Mouse (Mus musculus) olfactory bulb, adult 2 months (tissue): ENCODE data around the gene Arf4. TPM values are rescaled to one million over a fixed set of nuclear protein-coding genes. Genes with fewer than 3 reads are reported as not detected.

Experiments used
- H3K27ac ChIP-seq: fragments of 200-500 bp; 2 replicates; pipeline ENCODE4 v1.5.1; 2012; ENCODE audit warnings: low read depth, low read length; ENCODE audit not compliant: insufficient read depth
- H3K4me1 ChIP-seq: fragments of 200-500 bp; 2 replicates; pipeline ENCODE4 v1.6.1; 2012; ENCODE audit warnings: low read length; ENCODE audit not compliant: control insufficient read depth, insufficient read depth
- H3K4me3 ChIP-seq: fragments of 200-500 bp; 2 replicates; pipeline ENCODE4 v1.5.1; 2012; ENCODE audit warnings: mild to moderate bottlenecking, low read depth, low read length, moderate library complexity; ENCODE audit not compliant: insufficient read depth
- CTCF ChIP-seq: fragments of 200-500 bp; IDR thresholded peaks from 2 replicates; pipeline ENCODE4 v1.5.1; 2012; ENCODE audit warnings: low read depth, mild to moderate bottlenecking, low read length, moderate library complexity; ENCODE audit not compliant: insufficient read depth
- POLR2A ChIP-seq: fragments of 200-500 bp; IDR thresholded peaks from 2 replicates; pipeline ENCODE4 v1.6.1; 2012; ENCODE audit warnings: mild to moderate bottlenecking, low read depth, low read length, moderate library complexity; ENCODE audit not compliant: insufficient read depth
- WGBS: fragments of 180-500 bp; shearing (Covaris S2); methylation state at CpG from one replicate; pipeline ENCODE4 v1.1.7; 2018; 5-methylcytosine and 5-hydroxymethylcytosine counted together
- polyA plus RNA-seq: library from polyadenylated mRNA; stranded (reverse); fragments of >200 nt; gene quantifications from 2 replicates; pipeline ENCODE4 v1.2.4, GENCODE M21; 2012; ENCODE audit warnings: low replicate concordance; ENCODE audit not compliant: missing spikeins, insufficient read depth, insufficient read length

Gene Arf4
- polyA plus RNA-seq, 1 experiment, result not detected

DNA sequence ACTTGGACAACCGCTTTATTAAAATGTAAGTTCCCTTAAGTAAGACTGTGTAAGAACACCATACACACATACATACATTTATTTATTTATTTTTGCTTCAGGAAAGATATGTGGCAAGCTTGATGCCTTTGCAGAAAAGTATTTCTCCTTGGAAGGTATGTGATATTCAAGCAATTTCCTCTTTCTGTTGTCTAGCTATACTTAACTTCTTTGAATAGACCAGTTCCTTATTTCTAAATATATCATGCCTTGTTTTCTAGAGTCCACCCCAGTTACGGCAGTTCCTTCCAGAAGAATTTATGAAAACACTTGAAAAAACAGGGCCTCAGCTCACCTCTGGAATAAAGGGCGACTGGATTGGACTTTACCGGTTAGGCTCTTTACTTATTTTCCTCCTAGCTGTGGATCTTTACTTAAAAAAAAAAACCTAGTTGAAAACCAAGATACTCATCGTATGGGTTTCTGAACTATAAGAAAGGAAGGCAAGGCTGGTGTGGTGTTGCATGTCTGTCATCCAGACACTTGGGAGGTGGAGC is 11.2 kb upstream of the Arf4 start:
- Histone ChIP-seq H3K27ac (no peak overlapping the region), H3K4me3 (no peak overlapping the region), H3K4me1 (no peaks in the 10 kb centered on the region)
- TF ChIP-seq POLR2A, result no peak
- no peak for TF ChIP-seq CTCF
- 91% methylated on average over 5 of the region's 5 CpGs for WGBS

DNA sequence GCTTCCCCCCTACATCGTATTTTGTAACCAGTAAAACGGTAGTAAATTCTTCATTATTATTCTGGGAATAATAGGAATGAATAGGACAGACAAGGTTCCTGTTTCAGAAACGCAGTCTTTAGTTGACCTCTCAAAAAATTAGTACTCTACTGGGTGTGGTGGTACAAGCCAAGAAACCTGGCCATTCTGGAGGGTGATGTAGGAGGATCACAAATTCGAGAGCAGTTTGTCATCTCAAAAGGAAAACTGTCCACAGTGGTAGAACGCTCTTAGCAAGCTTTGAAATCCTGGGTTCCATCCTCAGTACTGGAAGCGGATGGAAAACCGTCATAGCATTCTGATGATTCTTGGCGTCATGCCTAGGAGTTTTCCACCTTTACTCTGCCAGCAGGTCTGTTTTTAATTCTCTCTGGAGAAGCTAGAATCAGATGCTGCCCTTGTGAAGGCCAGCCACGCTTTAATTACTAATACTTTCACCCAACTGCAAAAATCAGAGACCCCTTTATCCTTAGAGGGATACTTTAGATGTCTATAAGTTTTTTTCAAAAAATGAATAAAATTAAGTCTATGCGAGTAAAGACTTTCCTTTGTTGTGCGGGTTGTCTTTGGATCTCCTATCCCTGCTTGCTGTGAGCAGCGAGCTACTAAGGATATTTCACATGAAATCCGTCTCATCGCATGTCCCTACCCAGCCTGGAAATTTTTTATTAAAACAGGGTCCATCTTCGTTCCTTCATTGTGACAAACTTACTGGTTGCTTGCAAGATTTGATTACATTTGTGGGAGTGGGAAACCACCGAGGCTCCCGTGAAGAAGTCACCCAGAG is 636 bp upstream of the Arf4 start:
- Histone ChIP-seq H3K27ac (peak overlapping the region; percentile 87), H3K4me1 (no peaks in the 10 kb centered on the region), H3K4me3 (peak overlapping the region; percentile 45)
- TF ChIP-seq POLR2A, result no peak
- TF ChIP-seq CTCF, result no peak
- WGBS, result 24% methylated on average over 17 of the region's 17 CpGs

DNA sequence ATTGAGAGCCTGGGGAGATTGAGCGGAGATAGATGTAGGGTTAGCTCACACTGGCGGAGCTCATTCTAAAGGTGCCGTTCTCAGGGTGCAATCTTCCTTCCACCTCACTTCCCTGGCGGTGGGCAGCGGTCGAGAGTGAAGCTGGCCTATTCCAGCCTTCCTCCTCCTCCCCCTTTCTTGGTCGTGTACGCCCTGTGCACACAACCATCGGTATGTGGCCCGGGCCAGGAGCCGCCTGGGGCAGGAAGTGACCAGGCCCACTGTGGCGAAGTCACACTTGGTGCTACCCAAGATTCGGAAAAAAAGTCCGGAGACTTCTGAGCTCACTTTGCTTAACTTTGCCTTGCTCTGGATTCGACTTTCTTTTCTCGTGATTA is 822 bp downstream of the Arf4 start:
- Histone ChIP-seq H3K27ac (no peak overlapping the region), H3K4me3 (peak overlapping the region; percentile 59), H3K4me1 (no peaks in the 10 kb centered on the region)
- TF ChIP-seq POLR2A (no peak), CTCF (no peak)
- 0% methylated on average over 16 of the region's 16 CpGs for WGBS

DNA sequence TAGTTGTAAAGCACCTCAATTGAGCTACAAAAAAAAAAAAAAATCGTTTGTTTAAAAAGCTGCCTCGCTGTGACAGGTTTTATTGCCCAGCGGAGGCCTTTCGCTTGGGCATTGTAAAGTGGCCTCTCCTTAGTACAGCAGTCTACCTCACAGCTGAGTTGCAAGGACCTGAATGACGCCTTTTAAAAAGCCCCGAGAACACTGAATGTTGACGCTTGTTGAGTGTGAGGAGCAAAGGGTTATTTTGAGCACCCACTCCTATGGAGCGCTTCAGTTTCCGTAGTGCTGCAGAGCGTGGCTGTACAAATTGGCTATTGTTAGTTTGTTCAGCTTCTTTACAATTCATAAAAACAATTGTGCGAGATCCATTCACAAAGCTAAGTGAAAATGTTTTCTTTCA is 1.4 kb downstream of the Arf4 start:
- H3K4me1 ChIP-seq, result no peaks in the 10 kb centered on the region
- WGBS, result under 1% methylated on average over 11 of the region's 11 CpGs
- peak overlapping the region; percentile 46 for H3K4me3 ChIP-seq
- H3K27ac ChIP-seq, result no peak overlapping the region
- no peak for TF ChIP-seq CTCF
- TF ChIP-seq POLR2A, result no peak

DNA sequence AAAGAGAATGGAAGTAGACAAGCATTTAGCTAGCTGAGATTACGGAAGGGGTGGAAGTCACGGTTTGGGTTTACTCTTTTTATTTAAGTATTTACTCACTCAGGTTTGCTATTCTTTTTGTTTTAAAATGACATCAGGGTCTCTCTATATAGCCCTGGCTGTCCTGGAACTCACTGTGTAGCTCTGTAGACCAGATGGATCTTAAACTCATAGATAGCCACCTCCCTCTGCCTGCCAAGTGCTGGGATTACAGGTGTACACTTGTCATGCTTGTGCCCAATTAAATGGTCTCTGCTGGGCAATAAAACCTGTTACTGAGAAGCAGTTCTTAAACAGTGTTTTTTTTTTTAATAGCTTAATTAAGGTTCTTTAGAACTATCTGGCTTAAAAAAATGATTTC is 2.1 kb downstream of the Arf4 start:
- no peaks in the 10 kb centered on the region for H3K4me1 ChIP-seq
- H3K4me3 ChIP-seq, result no peak overlapping the region
- no peak overlapping the region for H3K27ac ChIP-seq
- TF ChIP-seq CTCF, result no peak
- TF ChIP-seq POLR2A, result no peak
- 13% methylated on average over 2 of the region's 2 CpGs for WGBS

DNA sequence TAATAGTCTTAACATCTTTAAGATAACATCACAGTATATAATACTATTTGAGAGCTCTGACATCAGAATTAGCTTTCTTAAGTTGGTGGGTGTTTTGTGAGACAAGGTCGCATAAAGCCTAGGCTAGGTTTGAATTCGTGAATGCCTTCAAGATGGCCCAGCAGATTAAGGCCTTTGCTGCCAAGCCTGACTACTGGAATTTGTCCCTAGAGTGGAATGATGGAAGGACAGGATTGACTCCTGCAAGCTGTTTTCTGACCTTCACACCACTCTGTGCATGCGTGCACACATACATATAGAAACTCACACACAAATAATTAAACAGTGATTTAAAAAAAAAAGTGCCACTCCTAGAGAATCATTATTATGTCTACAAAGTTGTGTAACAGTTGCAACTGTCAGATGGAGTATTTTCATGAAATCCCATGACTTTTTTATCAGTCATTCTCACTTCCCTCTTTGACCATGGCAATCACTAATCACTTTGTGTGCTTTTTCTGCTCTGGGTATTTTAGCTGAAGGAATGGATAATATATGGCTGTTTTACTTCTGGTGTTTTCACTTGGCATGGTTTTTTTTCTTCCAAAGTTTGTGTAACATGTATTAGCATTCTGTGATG is 5.2 kb downstream of the Arf4 start:
- no peak overlapping the region for H3K4me3 ChIP-seq
- WGBS, result 59% methylated on average over 3 of the region's 3 CpGs
- H3K4me1 ChIP-seq, result no peaks in the 10 kb centered on the region
- TF ChIP-seq CTCF (no peak), POLR2A (no peak)
- no peak overlapping the region for H3K27ac ChIP-seq

DNA sequence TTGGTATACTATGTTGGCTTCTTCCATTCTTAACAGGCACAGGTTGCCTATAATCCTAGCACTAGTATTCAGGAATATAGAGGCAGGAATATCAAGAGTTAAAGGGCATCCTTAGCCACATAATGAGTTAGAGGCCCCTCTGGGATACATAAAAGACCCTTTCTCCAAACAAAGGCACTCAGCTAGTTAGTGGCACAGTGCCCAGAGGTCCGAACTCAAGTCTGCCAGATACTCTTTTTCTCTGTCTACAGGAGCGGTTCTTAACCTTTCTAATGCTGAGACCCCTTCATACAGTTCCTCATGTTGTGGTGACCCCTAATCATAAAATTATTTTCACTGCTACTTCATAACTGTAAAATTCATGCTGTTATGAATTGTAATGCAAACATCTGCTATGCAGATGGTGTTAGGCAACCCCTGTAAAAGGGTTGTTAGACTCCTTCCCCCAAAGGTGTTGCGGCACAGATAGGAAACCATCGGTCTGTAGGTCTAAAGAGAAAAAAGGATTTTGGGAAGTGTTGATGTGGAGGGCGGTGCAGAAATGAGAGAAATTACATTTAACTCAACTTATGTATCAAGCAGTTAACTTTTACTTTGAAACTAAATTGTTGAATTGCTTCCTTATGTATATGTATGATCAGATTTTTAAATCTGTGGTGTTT is 8.2 kb downstream of the Arf4 start:
- Histone ChIP-seq H3K4me3 (no peak overlapping the region), H3K27ac (no peak overlapping the region), H3K4me1 (no peaks in the 10 kb centered on the region)
- TF ChIP-seq POLR2A (no peak), CTCF (no peak)
- WGBS, result 43% methylated on average over 5 of the region's 5 CpGs

DNA sequence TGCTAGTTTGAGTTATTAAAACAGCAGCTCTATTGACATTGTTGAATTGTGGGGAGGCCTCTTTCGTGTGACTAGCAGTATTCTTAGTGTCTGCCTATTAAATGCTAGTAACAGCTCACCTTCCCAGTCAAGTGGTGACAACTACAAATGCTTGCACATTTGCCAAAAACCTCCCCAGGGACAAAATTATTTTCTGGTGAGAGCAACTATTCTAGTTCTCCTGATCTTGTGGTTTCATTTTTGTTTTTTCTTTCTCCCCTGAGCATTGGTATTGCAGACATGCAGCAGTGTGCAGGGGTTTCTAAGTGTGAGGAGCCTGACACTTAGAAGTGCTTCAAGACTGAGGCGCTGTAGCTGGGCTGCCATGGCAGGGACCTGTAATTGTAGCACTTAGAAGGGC is 9.9 kb downstream of the Arf4 start:
- TF ChIP-seq CTCF (no peak), POLR2A (no peak)
- H3K27ac ChIP-seq, result no peak overlapping the region
- no peaks in the 10 kb centered on the region for H3K4me1 ChIP-seq
- no peak overlapping the region for H3K4me3 ChIP-seq
- 54% methylated on average over 2 of the region's 2 CpGs for WGBS

DNA sequence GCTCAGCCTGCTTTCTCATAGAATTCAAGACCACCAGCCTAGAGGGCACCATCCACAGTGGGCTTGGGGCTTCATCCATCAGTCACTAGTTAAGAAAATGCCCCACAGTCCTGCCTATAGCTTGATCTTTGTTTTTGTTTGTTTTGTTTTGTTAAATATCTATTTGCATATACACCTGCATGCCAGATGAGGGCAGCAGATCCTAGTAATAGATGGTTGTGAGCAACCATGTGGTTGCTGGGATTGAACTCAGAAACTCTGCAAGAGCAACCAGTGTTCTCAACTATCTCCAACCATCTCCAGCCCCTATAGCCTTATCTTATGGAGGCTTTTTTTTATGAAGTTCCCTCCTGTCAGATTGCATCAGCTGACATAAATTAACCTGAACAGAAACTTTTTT is 14.0 kb downstream of the Arf4 start:
- no peaks in the 10 kb centered on the region for H3K4me1 ChIP-seq
- no peak overlapping the region for H3K27ac ChIP-seq
- TF ChIP-seq CTCF (no peak), POLR2A (no peak)
- no peak overlapping the region for H3K4me3 ChIP-seq
